Mouse (Mus musculus): ENCODE data around the gene Col5a1. TPM values are rescaled to one million over a fixed set of nuclear protein-coding genes. Genes with fewer than 3 reads are reported as not detected.

The Col5a1 gene
- total RNA-seq, 1 experiment from 2014 or later, result 76.7 TPM

GRCm38 (mm10) chr2:28036788-28037187, 150.6 kb downstream of the Col5a1 start:
- DNase-seq, result no peak

GRCm38 (mm10) chr2:28037505-28038390, 151.5 kb downstream of the Col5a1 start:
- peak; percentile 50 for DNase-seq

GRCm38 (mm10) chr2:28038391-28039096, 152.3 kb downstream of the Col5a1 start:
- peak; percentile 49 for DNase-seq

- DNase-seq, result peak; percentile 47
Observed at GRCm38 (mm10) chr2:28039647-28040325, 153.6 kb downstream of the Col5a1 start.

DNA sequence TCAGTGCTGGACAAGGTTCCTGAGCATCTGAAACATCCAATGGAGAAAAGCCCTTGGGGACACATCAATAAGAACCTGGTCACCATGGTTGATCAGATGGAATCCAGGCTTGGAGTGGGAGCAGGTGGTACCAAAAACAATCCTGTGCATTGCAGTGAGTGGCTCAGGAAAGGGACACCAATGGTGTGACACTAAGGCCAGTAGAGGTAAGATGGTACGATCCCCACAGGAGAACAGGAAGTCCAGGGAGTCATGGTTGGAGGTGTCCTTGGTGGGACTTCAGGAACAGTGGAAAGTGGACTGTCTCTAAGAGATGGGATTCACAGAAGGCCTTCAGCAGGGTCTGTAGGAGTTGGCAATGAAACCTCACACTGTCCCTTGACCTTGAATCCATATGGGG, 154.2 kb downstream of the Col5a1 start:
- DNase-seq, result no peak

DNA sequence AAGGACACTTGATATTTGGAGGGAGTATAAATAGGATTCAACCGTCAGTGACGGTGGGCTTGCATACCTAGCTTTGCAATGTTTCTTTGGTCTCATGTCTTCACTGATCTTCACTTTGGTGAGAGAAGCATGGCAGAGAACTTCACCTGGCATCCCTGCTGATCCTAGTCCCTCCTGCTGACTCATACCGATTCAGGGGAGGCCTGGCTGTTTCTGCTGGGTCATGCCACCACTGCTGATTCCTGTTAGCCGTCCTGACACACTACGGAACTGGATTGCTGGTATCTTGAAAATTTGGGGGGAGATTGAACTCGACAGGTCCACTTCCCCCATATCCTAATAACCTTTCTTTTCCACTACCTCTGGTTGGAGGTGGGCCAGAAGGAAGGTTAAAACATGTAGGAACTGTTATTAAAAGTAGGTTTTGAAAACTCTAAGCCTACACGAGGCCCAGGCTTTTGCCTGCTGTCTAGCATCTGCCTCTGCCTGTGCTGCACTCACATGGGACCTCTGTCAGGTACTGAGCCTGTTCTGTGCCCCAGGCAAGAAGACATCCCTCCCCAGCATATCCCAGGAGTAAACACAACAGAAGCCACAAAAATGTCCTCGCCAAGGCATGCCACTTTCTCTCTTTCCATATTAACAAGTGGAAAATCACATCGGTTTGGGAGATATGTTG, 158.8 kb downstream of the Col5a1 start:
- DNase-seq, result no peak

- no peak for DNase-seq
Observed at GRCm38 (mm10) chr2:28046311-28046710, 160.1 kb downstream of the Col5a1 start.

- no peak for DNase-seq
Observed at GRCm38 (mm10) chr2:28047092-28047491, 160.9 kb downstream of the Col5a1 start.

DNA sequence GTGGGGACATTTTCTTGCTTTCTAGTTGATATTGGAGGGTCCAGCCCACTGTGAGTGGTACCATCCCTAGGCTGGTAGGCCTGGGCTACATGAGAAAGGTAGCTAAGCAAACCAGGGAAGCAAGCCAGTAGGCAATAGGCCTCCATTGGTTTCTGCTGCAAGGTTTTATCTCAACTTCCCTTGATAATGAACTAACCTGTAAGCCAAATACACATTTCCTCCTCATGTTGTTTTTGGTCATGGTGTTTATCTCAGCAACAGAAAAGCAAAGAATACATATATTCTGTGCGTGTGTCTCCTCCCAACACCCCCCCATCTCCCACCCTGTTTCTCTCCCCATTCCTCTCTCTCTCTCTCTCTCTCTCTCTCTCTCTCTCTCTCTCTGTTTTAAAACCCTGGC, 173.7 kb downstream of the Col5a1 start:
- DNase-seq, result no peak

DNA sequence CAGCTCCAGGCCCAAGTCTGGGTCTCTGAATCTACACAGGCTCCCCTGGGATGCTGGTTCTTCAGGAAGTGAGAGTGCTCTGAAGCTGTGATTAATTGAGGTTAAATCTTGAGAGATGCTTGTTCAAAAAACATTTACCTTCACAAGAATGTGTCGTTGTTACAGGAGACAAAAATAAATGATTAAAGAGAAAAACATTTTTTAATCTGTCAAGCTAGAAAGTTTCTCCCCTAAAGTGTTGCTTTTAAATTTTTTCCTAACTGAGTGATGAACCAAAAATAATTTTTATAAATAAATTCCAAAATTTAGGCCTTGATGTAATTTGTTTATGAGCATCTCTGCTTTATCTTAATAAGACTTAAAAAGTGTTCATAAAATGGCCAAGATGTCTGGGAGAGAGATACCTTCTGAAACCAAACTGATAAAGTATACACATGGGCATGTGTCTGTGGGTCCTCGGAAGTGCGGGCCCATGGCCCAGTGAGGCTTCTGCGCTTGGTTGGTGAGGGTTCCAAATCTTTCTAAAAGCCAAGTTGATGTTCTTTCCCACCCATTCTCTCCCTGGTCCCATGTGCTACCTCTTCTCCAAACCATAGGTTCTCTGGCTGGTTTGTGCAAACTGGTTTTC, 177.6 kb downstream of the Col5a1 start:
- no peak for DNase-seq

GRCm38 (mm10) chr2:28064339-28065080, 178.3 kb downstream of the Col5a1 start:
- DNase-seq, result no peak

- no peak for DNase-seq
Observed at GRCm38 (mm10) chr2:28065081-28065651, 178.9 kb downstream of the Col5a1 start.

GRCm38 (mm10) chr2:28066686-28067085, 180.5 kb downstream of the Col5a1 start:
- no peak for DNase-seq

DNA sequence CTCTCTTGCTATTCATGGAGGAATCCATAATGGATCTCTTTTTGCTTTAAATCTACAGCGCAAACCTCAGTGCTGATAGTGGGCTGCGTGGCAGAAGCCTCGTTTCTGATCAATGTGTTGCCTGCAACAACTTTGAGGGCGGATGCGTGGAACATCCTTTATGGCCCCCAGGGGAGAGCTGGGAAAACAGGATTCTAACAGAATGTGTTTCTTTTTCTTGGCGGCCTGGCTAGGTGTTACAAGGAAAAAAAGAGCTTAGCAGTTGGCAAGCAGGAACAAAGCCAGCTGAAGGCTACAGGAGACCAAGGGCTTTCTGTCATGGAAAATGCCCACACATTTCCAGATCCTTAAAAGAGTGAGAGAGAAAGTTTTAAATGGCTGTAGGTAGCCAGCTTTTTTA, 180.9 kb downstream of the Col5a1 start:
- no peak for DNase-seq

GRCm38 (mm10) chr2:28067821-28068536, 181.8 kb downstream of the Col5a1 start:
- DNase-seq, result no peak

DNA sequence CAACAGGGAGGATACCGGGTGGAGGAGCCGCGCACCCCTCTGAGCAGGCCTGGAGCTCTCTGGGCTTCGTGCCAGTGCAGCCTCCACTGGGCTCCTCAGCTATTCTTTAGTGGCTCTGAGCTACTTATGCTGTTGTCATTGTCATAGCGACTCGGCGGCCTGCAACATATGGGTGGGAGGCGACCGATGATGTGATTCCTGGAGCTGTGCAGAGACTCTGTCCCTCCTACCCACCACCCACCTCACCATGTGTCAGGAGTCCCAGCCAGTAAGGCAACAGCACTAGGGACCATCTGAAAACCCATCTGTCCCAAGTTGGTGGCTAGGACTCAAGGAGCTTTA, 182.3 kb downstream of the Col5a1 start:
- no peak for DNase-seq

GRCm38 (mm10) chr2:28075616-28076187, 189.5 kb downstream of the Col5a1 start:
- DNase-seq, result no peak

DNA sequence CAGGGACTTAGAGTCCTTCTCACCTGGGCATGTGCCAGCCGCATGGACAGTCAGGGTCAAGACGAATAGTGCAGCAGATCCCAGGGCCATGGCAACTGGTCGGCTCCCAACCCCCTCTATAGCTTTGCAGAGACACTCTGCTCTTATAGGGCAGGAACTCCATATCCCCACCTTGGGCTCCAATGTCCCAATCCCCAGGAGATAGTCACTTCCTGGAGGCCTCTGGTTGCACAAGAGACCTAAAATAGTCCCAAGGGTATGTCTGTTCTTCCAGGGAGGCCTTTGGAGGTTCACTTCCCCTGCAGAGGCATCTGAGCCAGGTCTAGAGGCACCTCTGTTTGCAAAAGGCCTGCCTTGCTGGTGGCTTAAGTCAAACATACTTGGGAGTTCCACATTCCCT, 198.5 kb downstream of the Col5a1 start, which contains the start of gene Fcnb:
Gene Fcnb, minus strand, starts transcription at position 118 of the 400 bp plus-strand sequence.
- DNase-seq, result no peak

DNA sequence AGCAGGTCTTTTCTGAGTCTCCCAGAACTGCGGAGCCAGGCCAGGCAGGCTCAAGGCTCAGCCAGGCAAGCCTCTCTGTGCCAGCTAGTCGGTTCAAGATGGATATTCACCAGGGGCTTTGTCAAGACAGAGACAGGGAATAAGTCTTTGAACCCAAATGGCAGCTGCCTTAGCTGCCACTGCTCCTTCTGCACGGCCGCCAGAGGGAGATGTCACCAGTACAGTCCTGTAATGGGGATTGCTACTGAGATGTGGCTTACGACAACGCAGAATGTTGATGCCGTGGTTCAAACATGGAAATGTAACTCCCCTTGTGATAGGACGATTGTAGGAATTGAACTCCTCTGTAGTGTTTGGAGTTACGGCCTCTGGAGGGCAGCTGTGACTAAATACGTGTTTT, 199.9 kb downstream of the Col5a1 start:
- peak; percentile 10 for DNase-seq

DNA sequence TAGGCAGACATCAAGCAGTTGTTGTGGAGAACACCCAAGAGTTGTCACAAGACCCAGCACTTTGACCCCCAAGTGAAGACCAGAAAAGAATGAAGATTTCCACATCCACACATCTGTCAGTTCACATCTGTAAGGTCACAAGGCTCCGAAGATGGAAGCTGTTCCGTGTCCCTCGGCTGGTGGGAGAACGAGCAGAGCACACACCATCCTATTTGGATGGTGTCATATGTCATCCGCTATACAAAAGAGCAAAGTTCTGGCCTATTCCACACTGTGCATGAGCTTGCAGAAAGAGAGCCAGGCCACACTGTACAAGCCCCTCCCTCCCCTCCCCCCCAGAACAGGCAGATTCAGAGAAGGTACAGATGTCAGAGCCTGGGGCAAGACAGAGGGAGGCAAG, 202.9 kb downstream of the Col5a1 start:
- no peak for DNase-seq

All from adrenal gland, postnatal 14 days (tissue).